Mouse (Mus musculus): ENCODE measurements around the gene Olfr1129. TPM values are rescaled to one million over a fixed set of nuclear protein-coding genes. Genes with fewer than 3 reads are reported as not detected.
"Not testable (repeated sequence)": the region's sequence is repeated elsewhere in the genome, so short reads cannot be mapped to it uniquely, and the experiment has no call there.

Gene Olfr1129
- polyA plus RNA-seq (2015; fragmentation: Nextera tagmentation; extraction: Ambion mirVana): not detected in 2 replicates

DNA sequence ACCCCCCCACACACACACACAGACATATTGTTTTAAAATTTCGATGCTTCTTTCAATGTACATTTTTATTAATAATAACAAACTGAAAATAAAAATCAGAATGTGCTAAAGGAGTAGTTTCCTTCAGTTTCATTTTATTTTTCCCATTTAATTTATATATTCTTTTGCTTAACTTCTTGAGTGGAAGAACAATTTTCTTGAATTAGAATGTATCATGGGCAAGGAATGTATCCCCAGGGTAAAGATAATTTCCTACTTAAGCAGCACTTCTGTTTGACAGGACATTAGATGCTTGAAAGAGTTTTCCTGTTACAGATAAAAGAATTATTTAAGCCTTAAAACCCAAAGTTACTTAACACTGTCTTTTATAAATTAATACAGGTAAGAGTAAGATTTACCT, at the start of gene Olfr1129:
Gene Olfr1129 (plus strand): TSS at position 301 of the 400 bp plus-strand sequence.
- not testable (repeated sequence) for H3K4me1 ChIP-seq (replicated peaks); H3K9me3 ChIP-seq (replicated peaks); H3K4me2 ChIP-seq; DNase-seq; ATAC-seq (ENCODE audit: low read depth); H3K27ac ChIP-seq; H3K9ac ChIP-seq; H3K4me3 ChIP-seq (replicated peaks); H3K36me3 ChIP-seq; H3K27me3 ChIP-seq
- 50% methylated on average over 1 of the region's 1 CpGs for WGBS (ENCODE audit: insufficient replicate concordance)

DNA sequence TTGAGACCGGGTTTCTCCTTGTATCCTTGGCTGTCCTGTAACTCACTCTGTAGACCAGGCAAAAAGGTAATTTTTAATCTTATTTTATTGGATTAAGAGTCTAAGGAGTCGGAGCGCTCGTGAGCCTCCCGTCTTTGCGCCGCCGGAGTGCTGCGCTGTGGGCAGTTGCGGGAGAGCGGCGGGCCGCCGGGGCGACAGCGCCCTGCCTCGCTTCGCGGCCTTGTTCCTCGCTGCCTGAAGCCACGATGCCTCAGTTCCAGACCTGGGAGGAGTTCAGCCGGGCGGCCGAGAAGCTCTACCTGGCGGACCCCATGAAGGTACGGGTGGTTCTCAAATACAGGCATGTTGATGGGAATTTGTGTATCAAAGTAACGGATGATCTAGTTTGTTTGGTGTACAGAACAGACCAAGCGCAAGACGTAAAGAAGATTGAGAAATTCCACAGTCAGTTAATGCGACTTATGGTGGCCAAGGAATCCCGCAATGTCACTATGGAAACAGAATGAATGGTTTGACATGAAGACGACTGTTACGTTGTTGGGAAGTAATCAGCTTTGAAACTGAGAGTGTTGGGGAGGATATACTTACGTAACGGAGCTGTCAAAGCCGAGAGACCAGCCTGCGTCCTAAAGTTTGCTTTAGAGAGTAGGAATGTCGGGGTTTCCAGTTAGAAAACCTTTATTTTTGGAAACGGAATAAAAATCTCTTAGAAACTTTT, 47.6 kb upstream of the Olfr1129 start:
- not testable (repeated sequence) for H3K9me3 ChIP-seq (replicated peaks); H3K27ac ChIP-seq; H3K9ac ChIP-seq; H3K4me1 ChIP-seq (replicated peaks); DNase-seq; H3K4me3 ChIP-seq (replicated peaks); H3K4me2 ChIP-seq; ATAC-seq (ENCODE audit: low read depth); H3K36me3 ChIP-seq; H3K27me3 ChIP-seq
- 31% methylated on average over 37 of the region's 39 CpGs for WGBS (ENCODE audit: insufficient replicate concordance)

DNA sequence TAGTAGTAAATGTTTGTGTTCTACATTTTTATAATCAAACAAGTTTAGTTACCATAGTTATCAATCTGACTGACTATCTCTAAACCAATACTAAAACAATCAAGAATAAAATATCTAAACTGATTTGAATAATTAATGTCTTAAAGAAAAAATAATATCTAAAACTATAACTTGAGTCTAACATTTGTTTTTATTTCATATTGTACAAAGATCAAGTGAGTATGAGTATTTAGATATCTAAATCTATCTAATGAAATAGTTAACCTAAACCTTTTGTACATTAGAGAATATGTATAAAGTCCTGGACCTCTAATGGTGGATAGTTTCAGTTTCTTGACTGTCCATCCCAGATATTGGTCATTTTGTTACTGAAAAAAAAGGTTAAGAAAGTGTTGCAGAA, 42.2 kb upstream of the Olfr1129 start, which contains the start of gene Olfr153:
Gene Olfr153 (plus strand): TSS at position 301 of the 400 bp plus-strand sequence.
- ATAC-seq (ENCODE audit: low read depth): no peak
- no peak within 1 kb of the TSS for H3K4me3 ChIP-seq (replicated peaks)
- H3K4me2 ChIP-seq: no peak within 1 kb of the TSS
- no peaks in the 10 kb centered on the region for H3K36me3 ChIP-seq
- H3K4me1 ChIP-seq (replicated peaks): no peaks in the 10 kb centered on the region
- H3K27ac ChIP-seq: no peak within 1 kb of the TSS
- H3K27me3 ChIP-seq: no peaks in the 10 kb centered on the region
- no peak within 1 kb of the TSS for H3K9ac ChIP-seq
- DNase-seq: no peak
- no peaks in the 10 kb centered on the region for H3K9me3 ChIP-seq (replicated peaks)

DNA sequence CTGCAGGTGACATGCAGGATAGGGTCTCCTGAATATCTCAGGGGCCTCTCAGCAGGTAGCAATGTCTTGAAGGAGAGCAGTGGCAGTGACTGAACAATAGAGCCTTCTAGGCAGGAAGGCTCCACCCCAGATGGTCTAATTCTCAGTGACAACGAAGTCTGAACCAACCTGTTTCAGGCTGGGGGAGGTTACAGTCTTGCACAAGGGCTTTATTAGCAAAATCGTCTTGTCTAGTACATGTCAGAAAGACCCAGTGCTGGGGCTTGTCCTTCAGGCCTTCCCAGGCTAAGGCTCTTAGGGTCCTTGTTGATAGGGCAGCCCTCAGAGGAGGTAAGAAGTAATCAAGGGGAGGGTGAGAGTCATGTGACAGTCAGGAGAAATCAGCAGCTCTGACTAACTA, 38.9 kb upstream of the Olfr1129 start:
- WGBS (ENCODE audit: insufficient replicate concordance): 41% methylated on average over 2 of the region's 2 CpGs
- H3K9ac ChIP-seq: no peak overlapping the region
- no peak overlapping the region for H3K4me2 ChIP-seq
- no peaks in the 10 kb centered on the region for H3K36me3 ChIP-seq
- H3K4me3 ChIP-seq (replicated peaks): no peak overlapping the region
- H3K9me3 ChIP-seq (replicated peaks): no peaks in the 10 kb centered on the region; the same call in 1 of the 2 replicates
- ATAC-seq (ENCODE audit: low read depth) (no peak), DNase-seq (no peak)
- H3K27ac ChIP-seq: no peak overlapping the region
- no peaks in the 10 kb centered on the region for H3K4me1 ChIP-seq (replicated peaks)
- H3K27me3 ChIP-seq: no peaks in the 10 kb centered on the region

DNA sequence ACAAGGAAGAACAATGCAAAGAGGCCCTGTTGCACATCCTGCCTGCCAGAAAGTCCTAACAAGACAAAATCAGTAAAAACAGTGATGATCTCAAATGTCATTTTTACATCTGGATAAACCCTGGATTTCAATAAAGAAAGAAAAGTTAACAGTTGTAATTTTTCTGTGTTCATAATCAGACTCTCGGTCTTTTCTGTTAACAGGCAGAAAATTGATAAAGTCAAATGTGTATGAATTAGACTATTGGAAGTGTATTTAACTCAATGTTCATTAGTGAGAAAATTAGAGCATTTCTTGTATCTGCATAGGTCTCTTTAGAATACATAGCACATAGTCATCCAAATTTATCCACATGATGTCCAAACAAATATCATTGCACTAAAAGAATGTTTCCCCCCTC, 28.3 kb upstream of the Olfr1129 start, which contains the start of gene Olfr1128:
Gene Olfr1128 (minus strand): TSS at position 101 of the 400 bp plus-strand sequence.
- WGBS (ENCODE audit: insufficient replicate concordance): 63% methylated on average over 1 of the region's 1 CpGs
- H3K4me3 ChIP-seq (replicated peaks): no peak within 1 kb of the TSS
- no peaks in the 10 kb centered on the region for H3K9me3 ChIP-seq (replicated peaks)
- no peak within 1 kb of the TSS for H3K4me2 ChIP-seq
- no peak within 1 kb of the TSS for H3K9ac ChIP-seq
- DNase-seq (no peak), ATAC-seq (ENCODE audit: low read depth) (no peak)
- no peaks in the 10 kb centered on the region for H3K4me1 ChIP-seq (replicated peaks)
- H3K27ac ChIP-seq: no peak within 1 kb of the TSS
- no peaks in the 10 kb centered on the region for H3K27me3 ChIP-seq
- H3K36me3 ChIP-seq: no peaks in the 10 kb centered on the region

DNA sequence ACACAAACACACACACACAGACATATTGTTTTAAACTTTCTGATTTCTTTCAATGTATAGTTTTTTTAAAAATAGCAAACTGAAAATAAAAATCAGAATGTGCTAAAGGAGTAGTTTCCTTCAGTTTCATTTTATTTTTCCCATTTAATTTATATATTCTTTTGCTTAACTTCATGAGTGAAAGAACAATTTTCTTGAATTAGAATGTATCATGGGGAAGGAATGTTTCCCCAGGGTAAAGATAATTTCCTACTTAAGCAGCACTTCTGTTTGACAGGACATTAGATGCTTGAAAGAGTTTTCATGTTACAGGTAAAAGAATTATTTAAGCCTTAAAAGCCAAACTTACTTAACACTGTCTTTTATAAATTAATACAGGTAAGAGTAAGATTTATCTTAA, 32.2 kb downstream of the Olfr1129 start, which contains the start of gene Olfr1130:
Gene Olfr1130 (plus strand): TSS at position 301 of the 400 bp plus-strand sequence.
- H3K27ac ChIP-seq; DNase-seq; H3K4me1 ChIP-seq (replicated peaks); H3K4me2 ChIP-seq; H3K4me3 ChIP-seq (replicated peaks); H3K36me3 ChIP-seq; H3K9me3 ChIP-seq (replicated peaks); H3K27me3 ChIP-seq; H3K9ac ChIP-seq; ATAC-seq (ENCODE audit: low read depth): not testable (repeated sequence)

DNA sequence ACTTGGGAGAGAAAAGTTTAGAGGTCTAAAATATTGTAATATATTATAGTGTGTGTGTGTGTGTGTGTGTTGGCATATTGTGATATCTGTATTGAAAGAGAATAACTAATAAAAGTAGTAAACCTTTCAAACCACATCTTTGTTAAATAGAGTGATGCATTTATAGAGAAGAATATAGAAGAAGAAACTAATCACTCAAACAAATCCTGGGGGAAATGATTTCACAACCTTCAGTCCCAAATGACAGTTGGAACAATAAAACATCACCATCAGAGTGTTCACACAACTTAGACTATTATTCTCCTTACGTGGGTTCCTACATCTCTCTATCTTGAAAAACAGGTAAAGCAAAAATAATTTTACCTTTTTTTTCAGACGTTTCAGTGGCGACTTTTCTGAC, 53.1 kb downstream of the Olfr1129 start, which contains the start of gene Olfr1131:
Gene Olfr1131 (plus strand): TSS at position 301 of the 400 bp plus-strand sequence.
- H3K4me3 ChIP-seq (replicated peaks): no peak within 1 kb of the TSS
- DNase-seq: no peak
- no peak within 1 kb of the TSS for H3K27ac ChIP-seq
- no peaks in the 10 kb centered on the region for H3K36me3 ChIP-seq
- H3K9me3 ChIP-seq (replicated peaks): no peaks in the 10 kb centered on the region
- no peaks in the 10 kb centered on the region for H3K4me1 ChIP-seq (replicated peaks)
- no peak for ATAC-seq (ENCODE audit: low read depth)
- H3K9ac ChIP-seq: no peak within 1 kb of the TSS
- H3K27me3 ChIP-seq: no peaks in the 10 kb centered on the region
- 40% methylated on average over 3 of the region's 3 CpGs for WGBS (ENCODE audit: insufficient replicate concordance)
- H3K4me2 ChIP-seq: no peak within 1 kb of the TSS

Other genes starting within 250 kb of the Olfr1129 start
- not detected in 2 replicates for gene Olfr1120, start 219.1 kb upstream of the Olfr1129 start, polyA plus RNA-seq (2015; fragmentation: Nextera tagmentation; extraction: Ambion mirVana)
- not detected in 2 replicates for gene Olfr1121, start 204.0 kb upstream of the Olfr1129 start, polyA plus RNA-seq (2015; fragmentation: Nextera tagmentation; extraction: Ambion mirVana)
- not detected in 2 replicates for gene Olfr1122, start 188.1 kb upstream of the Olfr1129 start, polyA plus RNA-seq (2015; fragmentation: Nextera tagmentation; extraction: Ambion mirVana)
- gene Olfr1123, start 157.3 kb upstream of the Olfr1129 start, polyA plus RNA-seq (2015; fragmentation: Nextera tagmentation; extraction: Ambion mirVana): not detected in 2 replicates
- gene Olfr1124, start 143.6 kb upstream of the Olfr1129 start, polyA plus RNA-seq (2015; fragmentation: Nextera tagmentation; extraction: Ambion mirVana): 0.06 TPM in 1 of 2 replicates, not detected in the other
- gene Olfr1126, start 119.9 kb upstream of the Olfr1129 start, polyA plus RNA-seq (2015; fragmentation: Nextera tagmentation; extraction: Ambion mirVana): not detected in 2 replicates
- not detected in 2 replicates for gene Pramel7, start 76.8 kb upstream of the Olfr1129 start, polyA plus RNA-seq (2015; fragmentation: Nextera tagmentation; extraction: Ambion mirVana)
- not detected in 2 replicates for gene Pramel6, start 67.3 kb upstream of the Olfr1129 start, polyA plus RNA-seq (2015; fragmentation: Nextera tagmentation; extraction: Ambion mirVana)
- not detected in 2 replicates for gene Olfr153, start 42.1 kb upstream of the Olfr1129 start, polyA plus RNA-seq (2015; fragmentation: Nextera tagmentation; extraction: Ambion mirVana)
- gene Olfr1128, start 28.4 kb upstream of the Olfr1129 start, polyA plus RNA-seq (2015; fragmentation: Nextera tagmentation; extraction: Ambion mirVana): not detected in 2 replicates
- not detected in 2 replicates for gene Olfr1130, start 32.3 kb downstream of the Olfr1129 start, polyA plus RNA-seq (2015; fragmentation: Nextera tagmentation; extraction: Ambion mirVana)
- not detected in 2 replicates for gene Olfr1131, start 53.2 kb downstream of the Olfr1129 start, polyA plus RNA-seq (2015; fragmentation: Nextera tagmentation; extraction: Ambion mirVana)
- gene Olfr1132, start 63.6 kb downstream of the Olfr1129 start, polyA plus RNA-seq (2015; fragmentation: Nextera tagmentation; extraction: Ambion mirVana): not detected in 2 replicates
- gene Olfr1133, start 73.5 kb downstream of the Olfr1129 start, polyA plus RNA-seq (2015; fragmentation: Nextera tagmentation; extraction: Ambion mirVana): not detected in 2 replicates
- not detected in 2 replicates for gene Olfr1134, start 84.6 kb downstream of the Olfr1129 start, polyA plus RNA-seq (2015; fragmentation: Nextera tagmentation; extraction: Ambion mirVana)
- gene Olfr1135, start 99.8 kb downstream of the Olfr1129 start, polyA plus RNA-seq (2015; fragmentation: Nextera tagmentation; extraction: Ambion mirVana): not detected in 2 replicates
- gene Olfr1136, start 120.0 kb downstream of the Olfr1129 start, polyA plus RNA-seq (2015; fragmentation: Nextera tagmentation; extraction: Ambion mirVana): not detected in 2 replicates
- gene Olfr1137, start 139.3 kb downstream of the Olfr1129 start, polyA plus RNA-seq (2015; fragmentation: Nextera tagmentation; extraction: Ambion mirVana): not detected in 2 replicates
- not detected in 2 replicates for gene Olfr1138, start 166.1 kb downstream of the Olfr1129 start, polyA plus RNA-seq (2015; fragmentation: Nextera tagmentation; extraction: Ambion mirVana)
- gene Olfr1140, start 169.8 kb downstream of the Olfr1129 start, polyA plus RNA-seq (2015; fragmentation: Nextera tagmentation; extraction: Ambion mirVana): not detected in 2 replicates
- not detected in 2 replicates for gene Olfr1141, start 180.1 kb downstream of the Olfr1129 start, polyA plus RNA-seq (2015; fragmentation: Nextera tagmentation; extraction: Ambion mirVana)
- gene Olfr152, start 205.6 kb downstream of the Olfr1129 start, polyA plus RNA-seq (2015; fragmentation: Nextera tagmentation; extraction: Ambion mirVana): not detected in 2 replicates
- gene Olfr1143, start 226.7 kb downstream of the Olfr1129 start, polyA plus RNA-seq (2015; fragmentation: Nextera tagmentation; extraction: Ambion mirVana): not detected in 2 replicates
- not detected in 2 replicates for gene Olfr1145, start 235.9 kb downstream of the Olfr1129 start, polyA plus RNA-seq (2015; fragmentation: Nextera tagmentation; extraction: Ambion mirVana)

All from liver, embryonic 13.5 days (tissue).